Mouse (Mus musculus) neural tube, embryonic 14.5 days (tissue): Measurements from ENCODE around the gene Tlx3. TPM values are rescaled to one million over a fixed set of nuclear protein-coding genes. Genes with fewer than 3 reads are reported as not detected.

ENCODE experiments used
- ATAC-seq: fragments of 200-750 bp; cut with Nextera tagmentation; 2 replicates; pipeline ENCODE4 v1.8.0; 2017; ENCODE audit warnings: low read depth, mild to moderate bottlenecking, moderate TSS enrichment, moderate library complexity
- H3K27ac ChIP-seq: fragments of 300-500 bp; sonication (generic); 2 replicates; pipeline ENCODE4 v1.5.1; 2014; ENCODE audit warnings: low read depth, mild to moderate bottlenecking, control low read depth, low read length, moderate library complexity, mixed read lengths
- H3K27me3 ChIP-seq: fragments of 300-500 bp; sonication (generic); 2 replicates; pipeline ENCODE4 v1.6.1; 2014; ENCODE audit warnings: low read length; ENCODE audit not compliant: control insufficient read depth, insufficient read depth
- H3K36me3 ChIP-seq: fragments of 300-500 bp; sonication (generic); 2 replicates; pipeline ENCODE4 v1.6.1; 2014; ENCODE audit warnings: low read length, mixed read lengths; ENCODE audit not compliant: control insufficient read depth, insufficient read depth
- H3K4me1 ChIP-seq: fragments of 300-500 bp; sonication (generic); 2 replicates; pipeline ENCODE4 v1.6.1; 2014; ENCODE audit warnings: low read length; ENCODE audit not compliant: control insufficient read depth, insufficient read depth
- H3K4me2 ChIP-seq: fragments of 300-500 bp; sonication (generic); 2 replicates; pipeline ENCODE4 v1.6.1; 2014; ENCODE audit warnings: mild to moderate bottlenecking, low read depth, low read length, control low read depth
- H3K4me3 ChIP-seq: fragments of 300-500 bp; sonication (generic); 2 replicates; pipeline ENCODE4 v1.5.1; 2014; ENCODE audit warnings: low read depth, low read length, control low read depth, mixed read lengths
- H3K9ac ChIP-seq: fragments of 300-500 bp; sonication (generic); replicated peaks from 2 replicates; pipeline ENCODE4 v1.6.1; 2014; ENCODE audit warnings: low read depth, mild to moderate bottlenecking, control low read depth, low read length, mixed read lengths
- H3K9me3 ChIP-seq: fragments of 300-500 bp; sonication (generic); 2 replicates; pipeline ENCODE4 v1.6.1; 2016; ENCODE audit warnings: low read length; ENCODE audit not compliant: control insufficient read depth
- WGBS: fragments of 180-500 bp; shearing (Covaris S2); extraction: QIAGEN DNeasy Blood & Tissue Kit; methylation state at CpG from one replicate; pipeline ENCODE4 v1.1.7; 2014; 5-methylcytosine and 5-hydroxymethylcytosine counted together
- polyA plus RNA-seq: library from polyadenylated mRNA; unstranded; fragments of >200 nt; fragmentation: Nextera tagmentation; extraction: Ambion mirVana; gene quantifications from 2 replicates; pipeline ENCODE4 v1.2.1, GENCODE M21; 2014

Gene Tlx3
- polyA plus RNA-seq, result 32.9 and 41.0 TPM in 2 replicates

GRCm38 (mm10) chr11:33203383-33204328 is at the start of gene Tlx3:
TSS of gene Tlx3 (minus strand) at chr11:33203589.
- Histone ChIP-seq H3K9me3 (no peaks in the 10 kb centered on the region), H3K4me2 (peak within 1 kb of the TSS; percentile 37), H3K9ac (peak within 1 kb of the TSS; percentile 68), H3K4me1 (peaks cover 8% of the 10 kb centered on the region; the same call in 1 of the 2 replicates), H3K27ac (peak within 1 kb of the TSS; percentile 89), H3K36me3 (no peaks in the 10 kb centered on the region), H3K4me3 (peak within 1 kb of the TSS; percentile 47), H3K27me3 (peaks cover 14% of the 10 kb centered on the region)
- peak; percentile 68 for ATAC-seq
- under 1% methylated on average over 79 of the region's 81 CpGs for WGBS

DNA sequence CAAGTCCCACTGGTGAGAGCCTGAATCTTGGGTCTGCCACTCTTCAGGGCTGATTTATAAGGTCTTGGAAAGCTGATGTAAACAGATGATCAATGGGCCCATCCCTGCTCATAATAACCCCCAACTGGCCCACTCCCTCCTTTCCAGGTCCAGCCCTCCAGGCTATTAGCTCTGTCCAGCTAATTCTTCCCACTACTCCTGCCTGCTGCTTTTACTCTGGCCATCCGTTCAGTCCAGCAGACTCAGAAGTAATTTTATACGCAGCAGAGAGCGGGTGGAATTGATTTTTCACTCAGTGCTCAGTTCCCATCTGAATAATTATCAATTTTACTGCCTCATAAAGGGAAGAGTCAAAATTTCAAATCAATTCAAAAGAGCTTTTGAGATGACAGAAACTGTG is 36.9 kb upstream of the Tlx3 start:
- H3K4me2 ChIP-seq, result no peak overlapping the region
- no peaks in the 10 kb centered on the region for H3K27me3 ChIP-seq
- no peak overlapping the region for H3K4me3 ChIP-seq
- H3K9ac ChIP-seq, result no peak overlapping the region
- H3K9me3 ChIP-seq, result no peaks in the 10 kb centered on the region
- H3K4me1 ChIP-seq, result peaks cover 5% of the 10 kb centered on the region; the same call in 1 of the 2 replicates
- no peaks in the 10 kb centered on the region for H3K36me3 ChIP-seq
- 48% methylated on average over 3 of the region's 3 CpGs for WGBS
- H3K27ac ChIP-seq, result no peak overlapping the region
- peak; percentile 63; the same call in 1 of the 2 replicates for ATAC-seq

GRCm38 (mm10) chr11:33234134-33234533 is 30.7 kb upstream of the Tlx3 start:
- Histone ChIP-seq H3K9me3 (no peaks in the 10 kb centered on the region), H3K27ac (no peak overlapping the region), H3K4me3 (no peak overlapping the region), H3K4me2 (no peak overlapping the region), H3K4me1 (peaks cover 16% of the 10 kb centered on the region), H3K9ac (no peak overlapping the region), H3K36me3 (no peaks in the 10 kb centered on the region), H3K27me3 (no peaks in the 10 kb centered on the region)
- peak; percentile 50; the same call in 1 of the 2 replicates for ATAC-seq
- WGBS, result 18% methylated on average over 3 of the region's 3 CpGs

DNA sequence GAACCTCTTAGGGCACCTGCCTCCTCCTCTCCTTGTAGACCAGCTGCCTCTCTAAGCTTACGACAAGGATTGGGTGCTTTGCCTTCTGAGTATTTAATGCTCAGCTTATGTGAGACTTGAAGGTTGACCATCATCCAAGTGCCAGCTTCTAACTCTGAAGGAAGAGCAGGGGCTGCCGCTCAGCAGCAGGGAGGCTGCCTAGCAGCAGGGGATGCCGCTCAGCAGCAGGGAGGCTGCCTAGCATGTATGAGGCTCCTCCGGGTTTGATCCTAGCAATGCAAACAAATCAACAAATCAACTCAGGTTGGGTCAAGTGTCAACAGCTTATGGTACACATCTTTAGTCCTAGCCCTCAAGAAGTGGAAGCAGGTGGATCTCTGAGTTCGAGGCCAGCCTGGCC is 28.7 kb upstream of the Tlx3 start:
- H3K27me3 ChIP-seq, result no peaks in the 10 kb centered on the region
- 74% methylated on average over 5 of the region's 5 CpGs for WGBS
- H3K36me3 ChIP-seq, result no peaks in the 10 kb centered on the region
- no peak overlapping the region for H3K4me3 ChIP-seq
- H3K27ac ChIP-seq, result no peak overlapping the region
- no peak for ATAC-seq
- no peak overlapping the region for H3K4me2 ChIP-seq
- H3K9me3 ChIP-seq, result no peaks in the 10 kb centered on the region
- H3K9ac ChIP-seq, result no peak overlapping the region
- H3K4me1 ChIP-seq, result peaks cover 16% of the 10 kb centered on the region

DNA sequence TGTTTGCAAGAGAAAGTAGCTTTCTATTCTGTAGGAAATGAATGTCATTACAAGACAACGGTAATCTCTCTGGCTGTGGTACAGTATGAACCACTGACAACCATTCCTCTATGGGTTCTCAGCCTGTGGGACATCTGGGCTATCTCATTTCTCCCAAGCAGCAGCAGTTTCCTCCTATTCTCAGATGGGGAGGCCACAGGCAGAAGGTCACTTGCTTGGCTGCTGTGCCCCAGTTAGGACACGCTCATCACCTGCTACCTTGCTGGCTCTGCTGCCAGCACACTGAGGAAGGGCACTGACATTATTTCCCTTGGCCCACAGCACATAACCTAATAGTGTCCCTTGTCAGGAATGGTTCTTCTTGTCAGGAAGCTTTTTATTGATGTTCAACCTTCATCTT is 24.8 kb upstream of the Tlx3 start:
- Histone ChIP-seq H3K4me1 (no peaks in the 10 kb centered on the region), H3K27ac (no peak overlapping the region), H3K27me3 (no peaks in the 10 kb centered on the region), H3K9ac (no peak overlapping the region), H3K4me3 (no peak overlapping the region), H3K9me3 (no peaks in the 10 kb centered on the region), H3K36me3 (no peaks in the 10 kb centered on the region), H3K4me2 (no peak overlapping the region)
- no peak for ATAC-seq
- WGBS, result 90% methylated on average over 2 of the region's 2 CpGs

DNA sequence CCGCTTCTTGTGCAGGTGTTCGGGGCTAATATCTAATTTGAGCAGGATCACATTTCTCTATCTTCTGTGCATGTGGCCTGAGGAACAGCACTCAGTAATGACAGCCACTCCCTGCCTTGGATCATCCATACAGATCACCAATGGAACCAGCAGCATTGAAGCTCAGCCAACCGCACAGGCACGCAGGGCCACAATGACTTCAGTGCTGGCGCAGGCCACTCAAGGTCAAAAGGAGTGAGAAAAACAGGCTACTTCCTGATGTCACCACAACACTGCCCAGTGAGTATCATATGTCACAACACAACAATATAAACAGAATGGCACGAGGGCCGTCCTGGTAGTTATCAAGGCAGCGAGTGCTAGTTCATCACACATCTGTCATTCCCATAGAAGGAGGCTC is 23.1 kb upstream of the Tlx3 start:
- Histone ChIP-seq H3K9me3 (no peaks in the 10 kb centered on the region), H3K27me3 (no peaks in the 10 kb centered on the region), H3K36me3 (no peaks in the 10 kb centered on the region), H3K4me1 (no peaks in the 10 kb centered on the region), H3K27ac (no peak overlapping the region), H3K9ac (no peak overlapping the region), H3K4me3 (no peak overlapping the region), H3K4me2 (no peak overlapping the region)
- 74% methylated on average over 8 of the region's 8 CpGs for WGBS
- ATAC-seq, result no peak

GRCm38 (mm10) chr11:33221566-33222365 is 18.4 kb upstream of the Tlx3 start:
- no peak for ATAC-seq
- no peak overlapping the region for H3K27ac ChIP-seq

GRCm38 (mm10) chr11:33220763-33221162 is 17.4 kb upstream of the Tlx3 start:
- WGBS, result 60% methylated on average over 7 of the region's 7 CpGs
- H3K27ac ChIP-seq, result no peak overlapping the region
- H3K9ac ChIP-seq, result no peak overlapping the region
- no peak overlapping the region for H3K4me2 ChIP-seq
- H3K4me3 ChIP-seq, result no peak overlapping the region
- no peaks in the 10 kb centered on the region for H3K27me3 ChIP-seq
- no peaks in the 10 kb centered on the region for H3K36me3 ChIP-seq
- no peaks in the 10 kb centered on the region for H3K9me3 ChIP-seq
- 0 out of 2 replicates have a peak, but pooled peaks cover 7% of the 10 kb centered on the region for H3K4me1 ChIP-seq
- no peak for ATAC-seq

More at GRCm38 (mm10) chr11:33221566-33222365, 18.4 kb upstream of the Tlx3 start:
- Histone ChIP-seq H3K4me3 (no peak overlapping the region), H3K36me3 (no peaks in the 10 kb centered on the region), H3K9ac (no peak overlapping the region), H3K9me3 (no peaks in the 10 kb centered on the region), H3K27me3 (no peaks in the 10 kb centered on the region), H3K4me1 (0 out of 2 replicates have a peak, but pooled peaks cover 7% of the 10 kb centered on the region), H3K4me2 (no peak overlapping the region)
- WGBS, result 73% methylated on average over 11 of the region's 11 CpGs
